Mouse (Mus musculus) olfactory bulb, adult 2 months (tissue): ENCODE results near the gene Rap1a.

Experiments
- CTCF ChIP-seq: fragments of 200-500 bp; IDR thresholded peaks from 2 replicates; pipeline ENCODE4 v1.5.1; 2012; ENCODE audit warnings: low read depth, mild to moderate bottlenecking, low read length, moderate library complexity; ENCODE audit not compliant: insufficient read depth
- POLR2A ChIP-seq: fragments of 200-500 bp; IDR thresholded peaks from 2 replicates; pipeline ENCODE4 v1.6.1; 2012; ENCODE audit warnings: mild to moderate bottlenecking, low read depth, low read length, moderate library complexity; ENCODE audit not compliant: insufficient read depth

GRCm38 (mm10) chr3:105735285-105735684, 65.9 kb downstream of the Rap1a start:
- TF ChIP-seq CTCF (no peak), POLR2A (no peak)
